Mouse (Mus musculus) kidney, adult 9 months (tissue): ENCODE measurements at regions not wholly inside any gene's neighbourhood (a gene's known extent, or its start where the extent isn't known, plus 50 kb on each side); places are given as distances from the start of the nearest gene placed in this dataset.

Experiments
- DNase-seq: peaks from one replicate; pipeline ENCODE4 v3.0.0; 2022

DNA sequence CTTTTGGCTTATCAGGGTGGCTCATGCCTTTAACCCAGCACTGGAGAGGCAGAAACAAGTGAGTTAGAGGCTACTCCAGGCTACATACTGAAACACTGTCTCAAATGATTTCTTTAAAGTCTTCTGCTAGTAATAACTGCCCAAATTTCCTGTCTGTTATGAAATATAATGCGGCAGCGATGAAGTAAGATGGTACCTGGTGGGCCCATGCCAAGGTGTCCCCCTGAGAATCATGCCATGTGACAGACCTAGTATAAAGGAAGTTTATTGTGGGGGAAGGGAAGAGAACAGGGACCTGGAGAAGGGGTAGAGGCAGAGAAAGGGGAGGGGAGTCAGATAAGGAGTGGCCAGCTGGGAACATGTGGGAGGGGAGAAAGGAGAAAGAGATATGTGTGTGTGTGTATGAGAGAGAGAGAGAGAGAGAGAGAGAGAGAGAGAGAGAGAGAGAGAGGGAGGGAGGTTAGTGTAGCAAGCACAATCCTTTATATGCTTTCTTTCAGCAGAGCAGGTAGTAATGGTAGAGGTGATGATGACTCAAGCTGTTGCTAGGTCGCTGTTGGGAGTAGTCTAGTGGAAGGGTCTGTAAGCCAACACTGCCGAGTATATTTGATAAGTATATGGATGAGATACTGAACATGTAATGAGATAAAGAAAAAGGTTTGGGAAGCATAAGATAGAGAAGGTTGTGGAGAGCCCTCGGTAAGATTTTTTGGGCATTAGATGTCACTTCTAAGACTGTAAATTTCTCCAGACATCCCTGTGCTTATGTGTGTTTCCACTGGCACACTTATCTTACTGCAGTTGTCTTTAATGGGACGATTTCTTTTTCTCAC, 71.1 kb upstream of the Dph5 start:
- no peak for DNase-seq

DNA sequence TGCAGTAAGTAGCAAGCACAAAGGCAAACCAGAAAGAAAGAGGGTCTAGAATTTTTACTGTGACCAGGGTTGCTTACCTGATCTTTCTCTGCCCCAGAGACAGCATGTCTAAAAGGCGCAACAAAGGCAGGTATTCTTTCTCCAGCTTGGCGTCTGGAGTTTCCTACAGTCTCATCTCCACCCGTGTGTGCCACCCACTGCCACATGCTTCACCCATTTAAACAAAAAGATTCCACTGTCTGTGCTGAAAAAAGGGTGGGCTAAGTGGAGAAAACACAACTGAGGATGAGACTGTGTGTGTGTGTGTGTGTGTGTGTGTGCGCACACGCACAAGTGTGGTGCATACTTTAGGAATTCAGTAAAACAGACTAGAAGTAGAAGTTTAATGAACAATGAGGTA, 69.9 kb upstream of the Dph5 start:
- DNase-seq, result no peak

DNA sequence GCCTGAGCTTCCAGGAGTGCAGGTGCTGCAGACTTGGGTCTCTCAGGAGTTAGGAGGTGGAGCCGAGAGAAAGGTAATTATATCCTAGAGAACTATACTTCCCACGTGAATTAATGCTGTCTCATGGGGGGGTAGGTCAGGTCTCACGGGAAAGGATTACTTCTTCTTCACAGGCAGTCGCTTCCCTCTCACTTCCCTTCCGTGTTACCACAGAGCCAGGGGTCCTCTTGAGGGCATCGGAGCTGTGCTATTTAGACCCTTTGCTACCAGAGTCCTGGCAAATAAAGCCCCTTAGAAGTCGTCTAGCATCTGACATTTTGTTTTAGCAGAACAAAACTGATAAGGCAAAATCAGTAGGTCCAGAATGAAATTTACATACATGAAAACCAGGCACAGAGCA, 68.9 kb upstream of the Dph5 start:
- DNase-seq, result no peak

DNA sequence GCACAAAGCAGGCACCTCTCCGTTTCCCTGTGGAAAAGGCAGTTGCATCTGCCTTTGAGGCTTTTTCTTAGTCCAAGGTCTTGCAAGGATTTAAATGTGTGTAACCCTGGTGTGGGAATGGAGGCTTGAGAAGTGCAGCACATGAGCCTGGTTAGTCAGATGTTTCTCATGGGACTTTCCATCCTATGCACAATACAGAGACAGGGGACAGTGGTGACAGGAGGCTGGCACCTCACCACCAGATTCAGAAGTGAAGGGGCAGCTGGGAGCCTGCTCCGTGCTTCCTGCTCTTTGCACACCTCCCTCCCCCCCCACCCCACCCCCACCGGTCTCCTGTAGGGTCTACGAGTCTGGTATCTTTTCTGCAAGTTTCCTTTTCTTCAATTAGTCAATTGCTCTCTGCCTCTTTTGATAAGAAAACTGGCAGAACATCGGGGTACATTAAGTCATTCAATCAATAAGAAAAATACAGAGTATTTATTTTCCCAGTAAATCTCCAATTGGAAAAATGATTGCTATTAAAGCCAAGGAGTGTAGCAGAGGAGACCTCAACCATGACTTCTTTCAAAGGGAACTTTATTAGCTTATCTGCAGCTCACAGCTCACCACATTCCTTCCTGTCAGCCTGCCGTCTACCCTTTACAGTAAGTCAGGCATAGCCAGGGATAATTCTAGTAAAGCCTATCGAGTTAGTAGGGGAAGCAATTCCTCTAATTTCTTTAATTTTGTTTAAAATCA, 68.1 kb upstream of the Dph5 start:
- no peak for DNase-seq

DNA sequence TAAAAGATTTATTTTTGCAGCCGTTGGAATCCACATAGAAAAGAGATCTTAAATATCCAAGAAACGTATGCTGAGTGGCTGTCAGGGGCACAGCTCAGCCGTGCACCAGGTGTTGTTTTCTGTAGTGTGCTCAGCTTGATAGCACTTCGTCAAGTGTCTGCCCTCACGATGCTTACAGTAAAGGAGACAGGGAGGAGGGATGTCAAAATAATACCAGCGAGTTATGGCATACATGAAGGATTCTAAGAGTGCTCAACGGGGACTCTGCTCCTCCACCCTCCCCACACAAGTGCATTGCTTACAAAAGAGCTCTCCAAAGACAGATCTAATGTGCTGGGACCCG, 67.5 kb upstream of the Dph5 start:
- no peak for DNase-seq

DNA sequence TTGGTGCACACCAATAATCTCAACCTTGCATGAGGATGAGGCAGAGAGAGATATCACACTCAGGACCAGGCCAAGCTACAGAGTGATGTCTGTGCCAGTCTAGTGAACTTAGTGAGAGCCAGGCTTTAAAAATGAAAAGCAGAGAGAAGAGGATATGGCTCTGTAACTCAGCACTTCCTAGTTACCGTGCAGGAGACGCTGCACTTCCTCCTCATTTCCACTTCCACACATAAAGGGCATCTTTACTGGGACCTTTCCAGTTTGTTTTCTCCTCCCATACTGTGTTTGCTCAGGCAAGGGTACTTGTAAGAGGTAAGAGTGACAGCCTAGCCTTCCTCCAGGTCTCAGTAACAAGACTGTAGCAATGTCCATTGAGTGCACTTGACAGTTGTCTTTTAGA, 66.0 kb upstream of the Dph5 start:
- DNase-seq, result no peak

DNA sequence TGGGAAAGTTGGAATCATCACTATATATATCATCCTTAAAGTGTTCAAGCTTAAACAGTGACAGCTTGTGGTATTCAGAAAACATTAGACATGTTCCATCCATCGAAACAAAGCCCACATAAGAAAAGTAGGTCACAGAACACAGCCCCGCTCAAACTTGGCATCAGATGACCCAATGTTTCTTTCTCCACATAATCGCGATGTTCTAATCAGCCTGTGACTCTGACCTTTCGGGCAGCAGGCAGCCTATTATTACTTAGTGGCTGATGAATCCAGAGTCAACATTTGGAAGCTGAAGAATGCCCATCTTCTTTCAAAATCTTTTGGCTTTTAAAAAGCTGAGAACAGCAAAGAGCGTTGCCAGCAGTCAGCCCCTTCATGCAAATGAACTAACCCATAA, 65.1 kb upstream of the Dph5 start:
- no peak for DNase-seq

DNA sequence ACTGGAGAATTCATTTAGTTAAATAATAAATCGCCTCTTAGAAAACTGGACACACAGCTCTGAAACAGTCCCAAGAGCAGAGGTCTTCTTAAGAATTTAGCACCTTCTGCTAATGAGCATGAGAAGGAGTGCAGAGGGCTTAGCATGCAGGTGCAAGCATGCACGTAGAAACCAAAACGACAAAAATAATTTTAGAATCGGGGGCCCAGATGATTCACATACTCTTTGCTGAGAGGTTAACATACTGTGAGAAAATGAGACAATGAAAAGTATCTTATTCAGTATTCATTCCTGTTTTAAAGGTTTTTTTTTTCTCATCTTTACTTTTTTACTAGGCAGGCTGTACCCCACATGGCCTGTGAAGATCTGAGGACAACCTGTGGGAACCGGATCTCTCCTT, 63.9 kb upstream of the Dph5 start:
- no peak for DNase-seq

DNA sequence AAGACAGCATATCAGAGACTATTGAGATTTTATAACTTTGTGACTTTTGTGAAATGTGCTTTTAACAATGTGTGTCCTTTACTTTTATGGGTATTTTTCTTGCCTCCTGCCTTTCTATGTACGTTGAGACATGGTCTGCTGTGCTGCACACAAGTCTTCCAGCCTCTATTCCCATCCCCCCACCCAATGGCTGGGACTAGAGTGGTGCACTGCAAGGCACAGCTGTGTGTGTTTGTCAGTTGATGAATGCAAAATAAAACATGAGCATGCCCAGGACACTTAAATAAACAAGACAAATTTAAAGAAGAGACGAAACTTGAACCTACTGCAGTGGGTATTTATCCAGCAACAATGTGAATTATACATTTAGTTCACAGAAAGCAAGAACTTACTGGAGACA, 62.8 kb upstream of the Dph5 start:
- DNase-seq, result no peak

DNA sequence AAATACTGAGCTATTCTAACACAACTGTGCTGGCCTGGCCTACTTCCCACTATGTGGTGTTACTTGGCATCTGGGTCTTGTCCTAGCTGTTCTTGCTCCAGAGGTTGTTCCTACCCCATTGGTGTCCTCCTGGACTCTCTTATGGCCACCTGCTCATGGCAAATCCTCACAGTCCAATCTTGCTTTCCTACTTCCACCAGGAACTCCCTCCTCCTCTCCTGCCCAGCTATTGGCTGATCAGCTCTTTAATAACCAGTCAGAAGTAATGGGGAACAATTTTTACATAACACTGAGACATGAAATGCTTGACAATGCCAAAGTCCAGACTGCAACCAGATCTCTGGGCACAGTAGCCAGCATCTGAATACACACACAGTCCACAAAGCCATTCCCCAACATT, 52.3 kb upstream of the Dph5 start:
- DNase-seq, result no peak

DNA sequence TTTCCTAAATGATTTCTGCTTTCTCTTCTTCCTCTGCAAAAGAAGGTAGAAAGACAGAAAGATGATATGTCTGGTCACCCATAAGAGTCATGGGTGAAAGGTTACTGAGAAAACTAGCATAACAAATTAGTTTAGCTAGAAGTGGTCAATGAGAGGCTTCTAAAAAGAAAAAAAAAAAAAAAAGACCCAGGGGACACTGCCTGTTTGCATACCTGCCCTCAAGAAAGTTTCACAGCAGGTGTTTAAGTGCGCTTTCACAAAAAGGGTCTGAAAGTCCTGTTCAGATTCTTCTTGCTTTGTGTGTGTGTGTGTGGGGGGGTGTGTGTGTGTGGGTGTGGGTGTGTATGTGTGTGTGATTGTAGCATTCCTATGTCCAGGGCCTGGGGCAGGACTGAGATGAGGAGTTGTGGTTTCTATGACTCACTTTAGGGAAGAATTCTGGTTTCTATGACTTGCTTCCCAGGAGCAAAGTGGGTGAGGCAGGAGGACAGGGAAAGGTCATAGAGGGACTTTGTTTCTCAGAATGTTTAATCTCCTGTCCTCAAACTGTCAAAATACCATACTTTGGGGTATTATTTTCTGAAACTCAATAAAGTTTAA, 49.9 kb upstream of the Dph5 start:
- no peak for DNase-seq
